Mouse (Mus musculus): ENCODE measurements around the gene Pik3c2b. TPM values are rescaled to one million over a fixed set of nuclear protein-coding genes. Genes with fewer than 3 reads are reported as not detected.
A peak's percentile ranks its signal among the peaks of the same experiment; 100 is the strongest.

Gene Pik3c2b
- polyA plus RNA-seq, 1 experiment from 2014 or later = 11.4 TPM

DNA sequence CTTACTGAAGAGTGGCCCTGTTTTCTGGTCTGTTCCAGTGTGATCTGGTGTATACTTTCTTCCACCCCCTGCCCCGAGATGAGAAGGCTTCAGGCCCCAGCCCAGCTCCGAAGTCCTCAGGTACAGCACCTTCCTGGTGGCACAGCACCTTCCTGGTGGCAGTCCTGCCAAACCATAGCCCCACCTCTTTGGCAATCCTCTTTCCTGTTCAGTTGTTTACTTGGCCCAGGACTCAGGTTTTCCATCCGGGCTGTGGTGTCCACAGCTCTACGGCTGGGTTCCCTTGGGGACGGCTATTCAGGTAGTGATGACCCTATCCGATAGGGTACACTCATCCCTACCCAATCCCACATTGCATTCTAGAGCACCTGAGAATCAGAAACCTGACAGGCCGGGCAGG, 57.8 kb downstream of the Pik3c2b start:
- 92% methylated on average over 7 of the region's 7 CpGs for WGBS
- Histone ChIP-seq H3K27ac (ENCODE audit: low read depth) (no peak overlapping the region), H3K36me3 (ENCODE audit: control insufficient read depth, insufficient read depth, low read length) (peaks cover 54% of the 10 kb centered on the region), H3K4me1 (replicated peaks; ENCODE audit: control insufficient read depth, insufficient read depth, low read length) (no peaks in the 10 kb centered on the region), H3K9ac (ENCODE audit: low read length) (no peak overlapping the region), H3K4me2 (ENCODE audit: low read length) (no peak overlapping the region), H3K27me3 (replicated peaks; ENCODE audit: control insufficient read depth, insufficient read depth, low read length) (no peaks in the 10 kb centered on the region), H3K9me3 (ENCODE audit: control insufficient read depth, low read length) (no peaks in the 10 kb centered on the region), H3K4me3 (ENCODE audit: low read depth, low read length) (no peak overlapping the region)
- ATAC-seq (replicated peaks; ENCODE audit: low FRiP score, low TSS enrichment, low read depth) (no peak), DNase-seq (ENCODE audit: low spot score) (no peak)

GRCm38 (mm10) chr1:133103871-133104270, 58.4 kb downstream of the Pik3c2b start:
- no peaks in the 10 kb centered on the region for H3K27me3 ChIP-seq (replicated peaks; ENCODE audit: control insufficient read depth, insufficient read depth, low read length)
- DNase-seq (ENCODE audit: low spot score) (no peak), ATAC-seq (replicated peaks; ENCODE audit: low FRiP score, low TSS enrichment, low read depth) (no peak)
- no peak overlapping the region for H3K4me2 ChIP-seq (ENCODE audit: low read length)
- no peaks in the 10 kb centered on the region for H3K9me3 ChIP-seq (ENCODE audit: control insufficient read depth, low read length)
- no peak overlapping the region for H3K4me3 ChIP-seq (ENCODE audit: low read depth, low read length)
- H3K27ac ChIP-seq (ENCODE audit: low read depth) = no peak overlapping the region
- no peaks in the 10 kb centered on the region for H3K4me1 ChIP-seq (replicated peaks; ENCODE audit: control insufficient read depth, insufficient read depth, low read length)
- no peak overlapping the region for H3K9ac ChIP-seq (ENCODE audit: low read length)
- WGBS = 92% methylated on average over 6 of the region's 6 CpGs
- peaks cover 49% of the 10 kb centered on the region for H3K36me3 ChIP-seq (ENCODE audit: control insufficient read depth, insufficient read depth, low read length)

DNA sequence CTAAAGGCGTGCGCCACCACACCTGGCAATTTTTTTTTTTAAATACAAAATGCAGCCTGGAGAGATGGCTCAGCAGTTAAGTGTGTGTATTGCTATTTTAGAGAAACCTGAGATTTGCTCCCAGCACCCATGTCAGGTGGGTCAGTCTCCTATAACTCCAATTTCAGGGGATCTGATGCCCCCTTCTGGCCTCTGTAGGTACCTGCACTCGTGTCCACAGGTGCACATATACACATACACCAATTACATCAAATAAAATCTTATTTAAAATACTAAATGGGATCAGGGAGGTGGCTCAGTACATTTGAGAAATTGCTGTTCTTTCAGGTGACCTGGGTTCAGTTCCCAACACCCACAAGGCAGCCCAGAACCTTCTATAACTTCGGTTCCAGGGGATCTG, 70.6 kb downstream of the Pik3c2b start:
- ATAC-seq (replicated peaks; ENCODE audit: low FRiP score, low TSS enrichment, low read depth) (no peak), DNase-seq (ENCODE audit: low spot score) (no peak)
- no peaks in the 10 kb centered on the region; the same call in 1 of the 2 replicates for H3K9me3 ChIP-seq (ENCODE audit: control insufficient read depth, low read length)
- no peak overlapping the region for H3K9ac ChIP-seq (ENCODE audit: low read length)
- H3K4me3 ChIP-seq (ENCODE audit: low read depth, low read length) = no peak overlapping the region
- WGBS = 90% methylated on average over 4 of the region's 4 CpGs
- no peak overlapping the region for H3K4me2 ChIP-seq (ENCODE audit: low read length)
- H3K4me1 ChIP-seq (replicated peaks; ENCODE audit: control insufficient read depth, insufficient read depth, low read length) = peaks cover 19% of the 10 kb centered on the region
- no peaks in the 10 kb centered on the region for H3K27me3 ChIP-seq (replicated peaks; ENCODE audit: control insufficient read depth, insufficient read depth, low read length)
- H3K27ac ChIP-seq (ENCODE audit: low read depth) = no peak overlapping the region
- no peaks in the 10 kb centered on the region for H3K36me3 ChIP-seq (ENCODE audit: control insufficient read depth, insufficient read depth, low read length)

GRCm38 (mm10) chr1:133118127-133118526, 72.7 kb downstream of the Pik3c2b start:
- Histone ChIP-seq H3K36me3 (ENCODE audit: control insufficient read depth, insufficient read depth, low read length) (no peaks in the 10 kb centered on the region), H3K27me3 (replicated peaks; ENCODE audit: control insufficient read depth, insufficient read depth, low read length) (no peaks in the 10 kb centered on the region), H3K4me1 (replicated peaks; ENCODE audit: control insufficient read depth, insufficient read depth, low read length) (peaks cover 23% of the 10 kb centered on the region), H3K9ac (ENCODE audit: low read length) (no peak overlapping the region), H3K9me3 (ENCODE audit: control insufficient read depth, low read length) (no peaks in the 10 kb centered on the region; the same call in 1 of the 2 replicates), H3K27ac (ENCODE audit: low read depth) (no peak overlapping the region), H3K4me3 (ENCODE audit: low read depth, low read length) (no peak overlapping the region), H3K4me2 (ENCODE audit: low read length) (no peak overlapping the region)
- 89% methylated on average over 5 of the region's 5 CpGs for WGBS
- DNase-seq (ENCODE audit: low spot score) (no peak), ATAC-seq (replicated peaks; ENCODE audit: low FRiP score, low TSS enrichment, low read depth) (0 out of 2 replicates have a peak, but pooled peaks have one; percentile 55)

DNA sequence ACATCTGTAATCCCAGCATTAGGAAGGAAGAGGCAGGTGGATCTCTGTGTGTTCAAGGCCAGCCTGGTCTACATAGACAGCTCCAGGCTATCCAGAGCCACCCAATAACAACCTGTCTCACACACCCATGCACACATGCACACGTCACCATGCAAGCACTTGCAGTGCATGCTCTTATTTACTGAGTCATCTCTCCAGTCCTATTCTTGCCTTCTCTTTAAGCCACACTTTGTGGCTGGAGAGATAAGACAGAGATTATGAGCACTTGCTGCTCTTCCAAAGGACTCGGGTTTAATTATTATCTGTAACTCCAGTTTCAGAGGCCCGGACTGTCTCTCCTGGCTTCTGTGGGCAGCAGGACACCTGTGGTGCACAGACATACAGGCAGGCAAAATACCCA, 73.4 kb downstream of the Pik3c2b start:
- H3K4me3 ChIP-seq (ENCODE audit: low read depth, low read length) = no peak overlapping the region
- ATAC-seq (replicated peaks; ENCODE audit: low FRiP score, low TSS enrichment, low read depth) (no peak), DNase-seq (ENCODE audit: low spot score) (no peak)
- H3K9ac ChIP-seq (ENCODE audit: low read length) = no peak overlapping the region
- H3K9me3 ChIP-seq (ENCODE audit: control insufficient read depth, low read length) = no peaks in the 10 kb centered on the region; the same call in 1 of the 2 replicates
- H3K4me1 ChIP-seq (replicated peaks; ENCODE audit: control insufficient read depth, insufficient read depth, low read length) = peaks cover 23% of the 10 kb centered on the region
- no peaks in the 10 kb centered on the region for H3K36me3 ChIP-seq (ENCODE audit: control insufficient read depth, insufficient read depth, low read length)
- no peak overlapping the region for H3K27ac ChIP-seq (ENCODE audit: low read depth)
- H3K27me3 ChIP-seq (replicated peaks; ENCODE audit: control insufficient read depth, insufficient read depth, low read length) = no peaks in the 10 kb centered on the region
- 71% methylated on average over 3 of the region's 3 CpGs for WGBS
- no peak overlapping the region for H3K4me2 ChIP-seq (ENCODE audit: low read length)

DNA sequence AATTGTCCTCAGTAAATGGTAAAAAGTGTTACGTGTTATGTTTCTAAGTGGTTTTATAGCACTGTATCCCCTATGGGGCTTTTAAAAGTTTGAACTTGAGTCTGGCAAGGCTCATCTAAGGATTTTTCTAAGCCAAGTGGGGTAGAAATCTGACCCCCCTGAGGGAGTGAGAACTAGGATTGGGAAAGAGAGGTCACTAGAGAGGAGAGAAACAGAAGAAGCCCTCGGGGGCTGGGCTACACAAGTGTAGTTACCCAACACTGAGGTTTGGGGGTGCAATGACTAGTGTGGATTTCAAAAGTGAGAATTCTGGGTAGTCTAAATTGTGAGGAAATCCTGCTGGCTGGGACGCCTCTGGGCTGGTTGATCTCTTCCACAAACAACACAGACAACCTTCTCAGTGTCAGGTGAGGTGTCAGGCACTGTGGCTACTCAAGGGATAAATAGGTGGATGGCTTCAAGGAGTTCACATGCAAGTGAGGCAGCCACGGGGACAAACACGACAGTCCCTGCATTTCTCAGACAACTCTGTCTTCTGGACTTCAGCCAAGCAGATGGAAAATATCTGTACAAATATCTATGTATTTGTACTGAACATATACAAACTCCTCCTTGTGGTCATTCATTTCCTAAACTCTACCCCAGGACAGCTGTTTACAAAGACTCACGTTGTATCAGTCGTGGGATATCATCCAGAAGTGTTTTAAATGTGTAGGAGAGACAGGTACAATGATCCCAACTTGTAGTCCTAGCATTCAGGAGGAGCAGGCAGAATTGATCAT, 74.7 kb downstream of the Pik3c2b start:
- Histone ChIP-seq H3K27me3 (replicated peaks; ENCODE audit: control insufficient read depth, insufficient read depth, low read length) (no peaks in the 10 kb centered on the region), H3K27ac (ENCODE audit: low read depth) (peak overlapping the region; percentile 72), H3K9me3 (ENCODE audit: control insufficient read depth, low read length) (no peaks in the 10 kb centered on the region; the same call in 1 of the 2 replicates), H3K36me3 (ENCODE audit: control insufficient read depth, insufficient read depth, low read length) (no peaks in the 10 kb centered on the region), H3K4me1 (replicated peaks; ENCODE audit: control insufficient read depth, insufficient read depth, low read length) (peaks cover 23% of the 10 kb centered on the region), H3K9ac (ENCODE audit: low read length) (no peak overlapping the region), H3K4me2 (ENCODE audit: low read length) (peak overlapping the region; percentile 6; the same call in 1 of the 2 replicates), H3K4me3 (ENCODE audit: low read depth, low read length) (no peak overlapping the region)
- 29% methylated on average over 7 of the region's 7 CpGs for WGBS
- ATAC-seq (replicated peaks; ENCODE audit: low FRiP score, low TSS enrichment, low read depth) (0 out of 2 replicates have a peak, but pooled peaks have one; percentile 19), DNase-seq (ENCODE audit: low spot score) (no peak)

DNA sequence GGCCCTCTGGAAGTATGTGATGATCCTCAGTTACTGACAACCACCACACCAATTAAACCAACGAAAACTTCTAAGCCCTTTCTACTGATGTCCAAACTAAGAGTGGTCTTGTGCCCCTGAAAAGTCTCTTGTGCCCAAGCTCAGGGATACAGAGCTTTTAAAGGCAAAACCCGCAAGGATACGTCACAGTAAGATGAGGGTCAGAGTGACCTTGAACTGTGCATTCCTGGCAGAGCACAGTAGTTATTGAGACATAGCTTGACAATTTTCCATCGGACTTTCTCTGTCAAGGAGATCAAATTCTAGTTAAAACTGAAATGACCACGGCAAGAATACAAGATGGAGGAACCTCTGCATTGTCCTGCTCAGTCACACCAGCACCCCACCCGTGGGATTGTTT, 75.8 kb downstream of the Pik3c2b start:
- no peak for ATAC-seq (replicated peaks; ENCODE audit: low FRiP score, low TSS enrichment, low read depth)
- H3K27me3 ChIP-seq (replicated peaks; ENCODE audit: control insufficient read depth, insufficient read depth, low read length) = no peaks in the 10 kb centered on the region
- peak overlapping the region; percentile 72; the same call in 1 of the 2 replicates for H3K27ac ChIP-seq (ENCODE audit: low read depth)
- no peak for DNase-seq (ENCODE audit: low spot score)
- no peak overlapping the region for H3K9ac ChIP-seq (ENCODE audit: low read length)
- H3K4me1 ChIP-seq (replicated peaks; ENCODE audit: control insufficient read depth, insufficient read depth, low read length) = peaks cover 23% of the 10 kb centered on the region
- 47% methylated on average over 6 of the region's 6 CpGs for WGBS
- no peaks in the 10 kb centered on the region for H3K36me3 ChIP-seq (ENCODE audit: control insufficient read depth, insufficient read depth, low read length)
- no peak overlapping the region for H3K4me3 ChIP-seq (ENCODE audit: low read depth, low read length)
- H3K4me2 ChIP-seq (ENCODE audit: low read length) = no peak overlapping the region
- no peaks in the 10 kb centered on the region; the same call in 1 of the 2 replicates for H3K9me3 ChIP-seq (ENCODE audit: control insufficient read depth, low read length)

DNA sequence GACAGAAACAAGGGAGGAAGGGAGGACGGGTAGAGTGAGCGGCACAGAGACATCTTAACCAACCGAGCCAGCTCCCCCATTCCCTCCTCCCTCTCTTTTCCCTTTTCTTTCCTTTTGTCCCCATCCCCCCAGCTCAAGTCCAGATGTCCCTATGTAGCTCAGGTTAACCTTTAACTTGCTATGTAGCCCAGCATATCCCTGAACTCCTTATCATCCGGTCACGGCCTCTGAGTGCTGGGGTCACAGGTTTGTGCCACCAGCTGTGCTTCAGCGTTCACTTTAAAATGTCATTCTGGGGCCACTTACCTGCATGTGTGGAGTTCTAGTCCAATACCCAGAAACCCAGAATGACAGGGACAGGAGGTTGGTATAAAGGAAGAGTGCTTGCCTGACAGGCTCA, 78.7 kb downstream of the Pik3c2b start:
- ATAC-seq (replicated peaks; ENCODE audit: low FRiP score, low TSS enrichment, low read depth) = no peak
- Histone ChIP-seq H3K27ac (ENCODE audit: low read depth) (0 out of 2 replicates have a peak overlapping the region, but pooled peaks have one; percentile 35), H3K9ac (ENCODE audit: low read length) (no peak overlapping the region), H3K4me2 (ENCODE audit: low read length) (no peak overlapping the region), H3K36me3 (ENCODE audit: control insufficient read depth, insufficient read depth, low read length) (no peaks in the 10 kb centered on the region), H3K27me3 (replicated peaks; ENCODE audit: control insufficient read depth, insufficient read depth, low read length) (no peaks in the 10 kb centered on the region), H3K4me3 (ENCODE audit: low read depth, low read length) (no peak overlapping the region), H3K4me1 (replicated peaks; ENCODE audit: control insufficient read depth, insufficient read depth, low read length) (peaks cover 23% of the 10 kb centered on the region), H3K9me3 (ENCODE audit: control insufficient read depth, low read length) (no peaks in the 10 kb centered on the region)
- no peak for DNase-seq (ENCODE audit: low spot score)
- 70% methylated on average over 6 of the region's 6 CpGs for WGBS
